Mouse (Mus musculus): ENCODE results near the gene Ube2i. TPM values are rescaled to one million over a fixed set of nuclear protein-coding genes. Genes with fewer than 3 reads are reported as not detected.
A peak's percentile ranks its signal among the peaks of the same experiment; 100 is the strongest.

Gene Ube2i
- total RNA-seq (2014; rRNA removed), result 444 and 524 TPM in 2 replicates
- 401 and 432 TPM in 2 replicates for polyA plus RNA-seq (2015; fragmentation: Nextera tagmentation; extraction: Ambion mirVana)

- no peak for ATAC-seq (ENCODE audit: low FRiP score)
- H3K9ac ChIP-seq (replicated peaks; ENCODE audit: low read length, poor library complexity, severe bottlenecking), result peak within 1 kb of the TSS; percentile 98
- H3K4me2 ChIP-seq (ENCODE audit: low read depth, low read length, poor library complexity, severe bottlenecking), result peak within 1 kb of the TSS; percentile 97
- H3K27me3 ChIP-seq (ENCODE audit: insufficient read depth, low read length), result no peaks in the 10 kb centered on the region
- H3K9me3 ChIP-seq (ENCODE audit: low read length), result no peaks in the 10 kb centered on the region
- peak within 1 kb of the TSS; percentile 99 for H3K27ac ChIP-seq (ENCODE audit: low read depth, low read length)
- peak within 1 kb of the TSS; percentile 97 for H3K4me3 ChIP-seq (ENCODE audit: low read depth, low read length)
- H3K4me1 ChIP-seq (ENCODE audit: insufficient read depth, low read length), result peaks cover 18% of the 10 kb centered on the region
- WGBS, result 75% methylated on average over 9 of the region's 9 CpGs
- no peak for TF ChIP-seq CTCF (IDR thresholded peaks at IDR 0.05)
- no peaks in the 10 kb centered on the region for H3K36me3 ChIP-seq (ENCODE audit: insufficient read depth, low read length)
- DNase-seq (ENCODE audit: low spot score), result no peak
Measured at GRCm38 (mm10) chr17:25274571-25275346, at the start of gene Ube2i. Gene Ube2i, minus strand, starts transcription at chr17:25274622.

GRCm38 (mm10) chr17:25322930-25323329 is 48.5 kb upstream of the Ube2i start:
- H3K4me1 ChIP-seq (ENCODE audit: insufficient read depth, low read length), result no peaks in the 10 kb centered on the region
- H3K27ac ChIP-seq (ENCODE audit: low read depth, low read length), result no peak overlapping the region
- 28% methylated on average over 2 of the region's 2 CpGs for WGBS
- H3K36me3 ChIP-seq (ENCODE audit: insufficient read depth, low read length), result no peaks in the 10 kb centered on the region
- TF ChIP-seq CTCF (IDR thresholded peaks at IDR 0.05), result no peak
- H3K9ac ChIP-seq (replicated peaks; ENCODE audit: low read length, poor library complexity, severe bottlenecking), result no peak overlapping the region
- no peak overlapping the region for H3K4me2 ChIP-seq (ENCODE audit: low read depth, low read length, poor library complexity, severe bottlenecking)
- ATAC-seq (ENCODE audit: low FRiP score) (no peak), DNase-seq (ENCODE audit: low spot score) (no peak)
- H3K4me3 ChIP-seq (ENCODE audit: low read depth, low read length), result no peak overlapping the region
- H3K9me3 ChIP-seq (ENCODE audit: low read length), result no peaks in the 10 kb centered on the region
- H3K27me3 ChIP-seq (ENCODE audit: insufficient read depth, low read length), result no peaks in the 10 kb centered on the region

- ATAC-seq (ENCODE audit: low FRiP score) (no peak), DNase-seq (ENCODE audit: low spot score) (no peak)
- Histone ChIP-seq H3K4me2 (ENCODE audit: low read depth, low read length, poor library complexity, severe bottlenecking) (no peak overlapping the region), H3K9me3 (ENCODE audit: low read length) (no peaks in the 10 kb centered on the region), H3K4me3 (ENCODE audit: low read depth, low read length) (no peak overlapping the region), H3K4me1 (ENCODE audit: insufficient read depth, low read length) (no peaks in the 10 kb centered on the region), H3K9ac (replicated peaks; ENCODE audit: low read length, poor library complexity, severe bottlenecking) (no peak overlapping the region), H3K27ac (ENCODE audit: low read depth, low read length) (no peak overlapping the region), H3K27me3 (ENCODE audit: insufficient read depth, low read length) (no peaks in the 10 kb centered on the region), H3K36me3 (ENCODE audit: insufficient read depth, low read length) (no peaks in the 10 kb centered on the region)
- 92% methylated on average over 8 of the region's 8 CpGs for WGBS
- TF ChIP-seq CTCF (IDR thresholded peaks at IDR 0.05), result no peak
Measured at GRCm38 (mm10) chr17:25320819-25321218, 46.4 kb upstream of the Ube2i start.

- no peak within 1 kb of the TSS for H3K4me2 ChIP-seq (ENCODE audit: low read depth, low read length, poor library complexity, severe bottlenecking)
- 73% methylated on average over 5 of the region's 5 CpGs for WGBS
- no peak within 1 kb of the TSS for H3K4me3 ChIP-seq (ENCODE audit: low read depth, low read length)
Measured at GRCm38 (mm10) chr17:25318354-25318753, 43.9 kb upstream of the Ube2i start, which contains the start of gene Prss29. Gene Prss29, plus strand, starts transcription at chr17:25318654.

DNA sequence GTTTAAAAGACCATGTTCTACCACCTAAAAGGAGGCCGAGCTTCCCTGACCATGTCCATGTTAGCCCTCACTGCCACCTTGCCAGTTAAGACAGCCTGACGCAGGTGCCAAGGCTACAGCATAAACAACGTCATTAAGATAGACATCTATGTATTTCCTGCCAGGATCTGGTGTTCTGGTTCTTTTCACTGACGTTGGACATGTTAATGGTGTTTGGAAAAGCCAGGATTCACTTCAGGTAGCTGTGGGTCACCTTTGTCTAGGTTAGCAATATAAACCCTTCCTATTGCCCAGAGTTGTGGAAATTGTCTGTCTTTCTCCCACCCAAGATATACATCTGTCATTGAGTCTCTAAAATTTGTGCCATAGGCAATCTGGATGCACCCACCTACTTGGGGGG is 33.9 kb upstream of the Ube2i start, which contains the start of gene Prss28:
Prss28 (plus strand) TSS at position 301 of the 400 bp plus-strand sequence.
- Histone ChIP-seq H3K27me3 (ENCODE audit: insufficient read depth, low read length) (peaks cover 4% of the 10 kb centered on the region), H3K4me2 (ENCODE audit: low read depth, low read length, poor library complexity, severe bottlenecking) (no peak within 1 kb of the TSS)

More at GRCm38 (mm10) chr17:25318354-25318753, 43.9 kb upstream of the Ube2i start, which contains the start of gene Prss29:
- Histone ChIP-seq H3K4me1 (ENCODE audit: insufficient read depth, low read length) (no peaks in the 10 kb centered on the region), H3K27ac (ENCODE audit: low read depth, low read length) (no peak within 1 kb of the TSS), H3K9me3 (ENCODE audit: low read length) (no peaks in the 10 kb centered on the region), H3K9ac (replicated peaks; ENCODE audit: low read length, poor library complexity, severe bottlenecking) (no peak within 1 kb of the TSS), H3K27me3 (ENCODE audit: insufficient read depth, low read length) (no peaks in the 10 kb centered on the region), H3K36me3 (ENCODE audit: insufficient read depth, low read length) (no peaks in the 10 kb centered on the region)
- ATAC-seq (ENCODE audit: low FRiP score) (no peak), DNase-seq (ENCODE audit: low spot score) (no peak)
- TF ChIP-seq CTCF (IDR thresholded peaks at IDR 0.05), result no peak

DNA sequence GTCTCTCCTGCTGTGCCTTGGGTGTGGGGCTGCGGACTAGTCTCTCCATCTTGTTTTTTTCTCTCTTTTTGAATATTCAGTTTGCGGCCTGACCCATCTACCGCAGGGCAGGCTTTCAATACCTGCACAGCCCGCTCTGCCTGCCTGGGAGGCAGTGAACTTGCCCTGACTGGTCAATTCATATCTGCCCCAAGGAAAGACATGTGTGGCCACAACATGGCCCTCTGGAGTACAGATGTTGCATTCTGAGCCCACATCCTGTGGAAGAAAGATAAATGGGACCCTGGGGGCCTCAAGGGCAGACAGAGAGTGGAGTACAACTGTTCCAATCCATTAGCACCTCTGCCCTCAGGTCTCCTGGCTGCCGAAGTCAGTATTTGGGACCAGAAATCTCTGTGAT is 23.7 kb upstream of the Ube2i start, which contains the start of gene Prss34:
Prss34 (plus strand) TSS at position 301 of the 400 bp plus-strand sequence.
- TF ChIP-seq CTCF (IDR thresholded peaks at IDR 0.05), result no peak
- no peak for DNase-seq (ENCODE audit: low spot score)
- Histone ChIP-seq H3K36me3 (ENCODE audit: insufficient read depth, low read length) (no peaks in the 10 kb centered on the region), H3K4me3 (ENCODE audit: low read depth, low read length) (no peak within 1 kb of the TSS), H3K9ac (replicated peaks; ENCODE audit: low read length, poor library complexity, severe bottlenecking) (no peak within 1 kb of the TSS), H3K27ac (ENCODE audit: low read depth, low read length) (no peak within 1 kb of the TSS), H3K27me3 (ENCODE audit: insufficient read depth, low read length) (no peaks in the 10 kb centered on the region), H3K4me1 (ENCODE audit: insufficient read depth, low read length) (no peaks in the 10 kb centered on the region), H3K9me3 (ENCODE audit: low read length) (no peaks in the 10 kb centered on the region), H3K4me2 (ENCODE audit: low read depth, low read length, poor library complexity, severe bottlenecking) (no peak within 1 kb of the TSS)
- no peak for ATAC-seq (ENCODE audit: low FRiP score)
- 86% methylated on average over 5 of the region's 5 CpGs for WGBS

More for the DNA sequence above, 33.9 kb upstream of the Ube2i start, which contains the start of gene Prss28:
- Histone ChIP-seq H3K4me1 (ENCODE audit: insufficient read depth, low read length) (no peaks in the 10 kb centered on the region), H3K36me3 (ENCODE audit: insufficient read depth, low read length) (no peaks in the 10 kb centered on the region), H3K9ac (replicated peaks; ENCODE audit: low read length, poor library complexity, severe bottlenecking) (no peak within 1 kb of the TSS), H3K27ac (ENCODE audit: low read depth, low read length) (no peak within 1 kb of the TSS), H3K4me3 (ENCODE audit: low read depth, low read length) (no peak within 1 kb of the TSS), H3K9me3 (ENCODE audit: low read length) (no peaks in the 10 kb centered on the region)
- DNase-seq (ENCODE audit: low spot score) (no peak), ATAC-seq (ENCODE audit: low FRiP score) (no peak)
- 87% methylated on average over 4 of the region's 4 CpGs for WGBS
- no peak for TF ChIP-seq CTCF (IDR thresholded peaks at IDR 0.05)
